Mouse (Mus musculus): ENCODE data around the gene Fam20b.

Fam20b gene

DNA sequence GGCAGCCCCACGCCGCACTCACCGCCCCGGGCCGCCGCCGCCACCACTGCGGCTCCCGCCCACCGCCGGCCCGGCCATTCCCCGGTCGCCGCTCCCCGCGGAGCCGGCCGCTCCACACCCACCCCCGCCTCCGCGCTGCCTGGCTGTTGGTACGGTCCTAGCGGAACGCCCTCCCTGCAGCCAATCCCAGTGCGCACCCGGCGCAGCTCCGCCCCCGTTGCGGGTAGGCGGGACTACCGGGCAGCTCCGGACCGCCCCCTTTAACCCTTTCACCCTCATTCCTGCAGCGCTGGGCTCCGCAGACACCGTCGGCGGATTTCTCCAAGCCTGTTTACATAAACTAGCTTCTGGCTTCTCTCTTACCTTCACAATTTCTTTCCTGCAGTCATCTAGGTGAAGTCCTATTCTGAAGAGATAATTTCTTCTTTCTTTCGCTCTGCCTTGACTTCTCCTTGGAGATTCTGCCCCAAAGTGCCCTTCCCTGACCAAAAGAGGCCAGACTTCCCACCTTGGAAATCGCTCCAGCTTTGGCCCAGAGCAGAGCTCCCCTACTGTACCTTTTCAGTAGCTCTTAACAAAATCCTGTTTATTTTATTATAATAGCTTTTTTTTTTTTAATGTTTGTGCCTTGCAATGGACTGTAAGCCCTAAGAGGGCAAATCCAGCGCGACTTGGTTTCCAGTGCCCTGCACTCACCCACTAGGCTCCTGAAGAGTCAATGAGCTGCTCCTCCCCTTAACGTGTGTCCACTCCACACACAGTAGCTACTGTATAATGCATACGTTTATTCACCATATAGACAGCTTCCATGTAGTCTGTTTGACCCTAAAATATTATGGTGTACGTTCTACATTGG is at the start of gene Fam20b:
Gene Fam20b, minus strand, starts transcription at position 137 of the 856 bp plus-strand sequence.
- DNase-seq (ENCODE audit: low spot score) = peak; percentile 95

DNA sequence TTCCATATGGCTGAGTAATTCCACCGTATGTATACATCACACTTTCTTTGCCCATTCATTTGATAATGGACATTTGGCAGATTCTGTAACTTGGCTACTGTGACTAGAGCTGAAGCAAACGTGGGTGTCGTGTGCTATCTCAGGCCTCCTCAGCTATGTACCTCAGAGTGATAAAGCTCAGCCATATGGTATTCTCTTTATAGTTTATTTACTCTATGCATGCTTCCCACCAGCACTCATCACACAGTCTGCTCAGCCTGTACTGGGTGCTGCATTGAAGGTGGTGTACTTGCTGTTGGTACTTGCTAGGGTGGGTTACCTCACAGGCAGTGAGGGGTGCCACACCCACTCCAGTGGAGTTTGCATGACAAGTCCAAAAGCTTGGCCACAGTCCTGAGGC is 46.4 kb upstream of the Fam20b start:
- DNase-seq (ENCODE audit: low spot score) = no peak

DNA sequence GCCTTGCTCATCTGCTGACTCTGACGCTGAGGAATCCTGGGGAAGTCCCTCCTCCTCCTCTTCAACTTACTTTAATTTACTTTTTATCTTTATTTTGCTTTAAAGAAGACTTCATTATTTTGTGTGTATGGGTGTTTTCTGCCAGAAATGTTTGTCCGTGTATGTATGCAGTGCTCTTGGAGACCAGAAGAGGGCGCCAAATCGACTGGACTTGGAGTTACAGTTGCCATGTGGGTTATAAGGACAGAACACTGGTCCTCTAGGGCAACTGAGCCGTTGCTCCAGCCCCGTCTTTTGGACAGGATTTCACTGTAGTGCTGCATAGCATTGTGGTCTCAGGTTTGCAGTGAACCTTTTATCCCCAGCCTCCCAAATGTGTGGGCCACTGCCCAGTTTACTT is 45.7 kb upstream of the Fam20b start:
- DNase-seq (ENCODE audit: low spot score) = no peak

DNA sequence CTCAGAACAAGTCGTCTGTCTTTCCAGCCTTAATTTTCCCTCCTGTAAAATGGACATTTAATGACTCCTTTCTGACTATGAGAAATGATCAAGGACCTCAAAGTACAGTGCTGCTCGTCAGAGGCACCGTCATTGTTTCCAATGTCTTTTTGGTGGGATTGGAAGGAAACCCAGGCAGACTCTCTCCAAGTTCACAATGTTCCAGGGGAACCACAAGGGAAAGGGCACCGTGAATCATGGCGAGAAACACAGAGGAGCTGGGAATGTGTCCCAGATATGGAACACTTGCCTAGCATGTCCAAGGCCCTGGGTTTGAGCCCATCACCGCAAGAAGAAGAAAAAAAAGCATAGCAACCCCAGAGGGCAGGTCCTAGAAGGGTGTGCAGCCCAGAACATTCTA is 44.4 kb upstream of the Fam20b start:
- DNase-seq (ENCODE audit: low spot score) = no peak

DNA sequence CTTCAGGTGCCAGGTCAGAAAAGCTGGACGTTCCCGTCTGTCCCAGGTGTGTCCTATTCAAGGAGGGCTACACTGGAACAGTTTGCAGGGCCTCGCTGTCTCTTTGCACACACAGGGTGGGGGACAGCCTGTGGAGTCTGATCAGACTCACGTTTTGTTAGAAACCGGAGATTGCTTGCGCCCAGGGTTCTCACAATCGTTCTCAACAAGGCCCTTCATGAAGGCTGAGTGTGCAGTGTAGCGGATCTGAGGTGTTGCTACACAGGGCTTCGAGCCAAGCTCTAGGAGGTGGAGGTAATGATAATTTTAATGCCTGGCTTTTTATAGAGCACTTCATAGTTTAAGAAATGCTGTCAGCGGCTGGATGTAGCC is 42.5 kb upstream of the Fam20b start:
- no peak for DNase-seq (ENCODE audit: low spot score)

DNA sequence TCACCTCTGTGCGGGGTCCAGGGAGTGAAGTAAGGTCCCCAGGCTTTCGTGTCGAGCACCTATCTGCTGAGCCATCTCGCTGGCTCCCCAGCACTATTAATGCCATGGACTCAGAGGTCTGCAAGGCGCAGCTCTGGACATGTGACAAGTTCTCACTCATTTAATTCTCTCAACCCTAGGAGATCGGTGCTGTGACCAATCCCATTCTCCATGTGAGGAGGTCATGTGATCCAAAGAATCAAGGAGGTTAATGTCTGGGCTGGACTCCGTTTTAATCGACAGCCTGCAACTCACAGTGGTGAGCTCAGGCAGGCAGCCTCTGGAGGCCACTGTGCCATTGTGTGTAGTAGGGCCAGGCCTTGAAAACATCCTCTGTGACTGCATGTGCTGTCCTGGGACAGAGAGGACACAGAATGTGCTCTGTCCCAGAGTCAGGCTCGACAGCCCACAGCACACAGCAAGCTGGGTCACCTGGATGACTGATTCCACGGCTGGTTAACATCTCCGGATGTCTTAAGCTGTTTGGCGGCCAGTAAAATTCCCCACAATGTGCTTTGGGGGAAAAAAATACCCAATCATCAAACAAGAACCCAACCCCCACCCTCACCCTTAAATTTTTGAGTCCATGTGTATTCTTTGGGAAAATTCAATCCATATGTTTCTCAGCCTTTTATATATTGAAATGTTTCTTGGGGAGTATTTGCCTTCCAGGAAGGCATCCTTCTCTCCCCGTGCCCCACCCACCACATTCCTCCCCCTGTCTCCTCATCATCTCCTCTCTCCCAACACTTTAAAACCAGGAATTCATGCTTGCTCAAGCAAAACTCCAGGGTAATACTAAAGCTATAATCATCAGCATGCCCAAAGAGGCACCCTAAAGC is 41.9 kb upstream of the Fam20b start:
- DNase-seq (ENCODE audit: low spot score) = no peak

DNA sequence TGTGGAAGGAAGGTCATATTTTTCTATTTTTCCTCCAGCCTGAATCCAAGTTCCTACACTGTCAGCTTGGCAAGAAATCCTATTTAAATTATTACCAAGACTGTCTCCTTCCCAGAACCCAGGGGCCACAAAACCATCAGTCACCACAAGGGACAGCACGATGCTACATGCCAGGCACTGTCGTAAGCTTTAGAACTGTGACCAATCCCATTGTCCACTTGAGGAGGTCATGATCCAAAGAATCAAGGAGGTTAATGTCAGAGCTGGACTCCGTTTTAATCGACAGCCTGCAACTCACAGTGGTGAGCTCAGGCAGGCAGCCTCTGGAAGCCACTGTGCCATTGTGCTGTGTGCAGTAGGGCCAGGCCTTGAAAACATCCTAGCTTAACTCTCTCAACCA is 39.4 kb upstream of the Fam20b start:
- DNase-seq (ENCODE audit: low spot score) = no peak

DNA sequence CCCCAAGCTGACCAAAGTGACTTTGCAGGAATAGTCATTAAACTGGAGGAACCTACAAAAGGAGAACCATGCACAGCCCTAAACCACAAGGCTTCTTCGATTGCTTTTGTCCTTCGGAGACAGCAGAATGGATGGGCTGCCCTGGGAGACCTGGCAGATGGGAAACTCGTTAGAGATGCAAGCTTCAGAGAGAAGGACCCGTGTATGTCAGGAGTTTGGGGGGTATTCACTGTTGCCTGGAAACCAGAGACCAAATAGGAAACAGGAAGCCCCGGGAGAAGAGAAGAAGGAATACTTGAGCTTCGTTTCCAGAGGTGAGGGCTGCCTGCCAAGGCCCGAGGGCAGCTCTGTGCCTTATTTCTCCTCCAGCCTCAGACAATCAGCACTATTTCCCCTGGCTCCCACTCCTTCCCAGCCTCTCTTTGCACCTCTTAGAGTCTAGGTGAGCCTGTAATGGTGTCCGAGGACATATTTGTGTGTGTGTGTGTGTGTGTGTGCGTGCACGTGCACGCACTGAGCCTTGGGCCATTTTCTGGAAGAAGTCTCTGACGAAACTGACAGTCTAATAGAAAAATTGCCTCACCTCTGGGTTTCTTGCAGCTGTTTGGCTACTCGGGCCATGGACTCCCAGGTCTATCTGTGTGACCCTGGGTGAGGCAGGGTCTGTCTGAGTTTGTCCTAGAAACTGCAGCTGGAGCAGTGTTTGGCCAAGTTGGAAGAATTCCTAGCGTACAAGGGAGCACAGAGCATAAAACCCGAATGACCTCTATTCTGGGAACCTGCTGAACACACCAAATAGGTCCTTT is 35.9 kb upstream of the Fam20b start:
- no peak for DNase-seq (ENCODE audit: low spot score)

DNA sequence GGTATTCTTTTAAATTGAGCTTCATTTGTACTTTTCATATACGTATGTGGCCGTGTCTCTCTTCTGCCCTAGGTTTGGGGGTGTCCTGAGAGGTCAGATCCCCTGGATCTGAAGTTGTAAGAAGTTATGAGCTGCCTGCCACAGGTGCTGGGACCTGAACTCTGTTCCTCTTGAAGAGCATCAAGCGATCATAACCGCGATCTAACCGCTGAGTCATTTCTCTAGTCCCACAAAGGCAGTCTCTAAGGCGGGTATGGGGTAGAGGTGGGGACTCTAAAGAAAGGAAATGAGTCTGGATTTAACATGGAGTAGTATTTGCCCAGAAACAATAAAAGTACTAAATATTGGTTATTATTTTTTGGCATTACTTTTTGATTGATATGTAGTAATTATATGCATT is 34.1 kb upstream of the Fam20b start:
- no peak for DNase-seq (ENCODE audit: low spot score)

DNA sequence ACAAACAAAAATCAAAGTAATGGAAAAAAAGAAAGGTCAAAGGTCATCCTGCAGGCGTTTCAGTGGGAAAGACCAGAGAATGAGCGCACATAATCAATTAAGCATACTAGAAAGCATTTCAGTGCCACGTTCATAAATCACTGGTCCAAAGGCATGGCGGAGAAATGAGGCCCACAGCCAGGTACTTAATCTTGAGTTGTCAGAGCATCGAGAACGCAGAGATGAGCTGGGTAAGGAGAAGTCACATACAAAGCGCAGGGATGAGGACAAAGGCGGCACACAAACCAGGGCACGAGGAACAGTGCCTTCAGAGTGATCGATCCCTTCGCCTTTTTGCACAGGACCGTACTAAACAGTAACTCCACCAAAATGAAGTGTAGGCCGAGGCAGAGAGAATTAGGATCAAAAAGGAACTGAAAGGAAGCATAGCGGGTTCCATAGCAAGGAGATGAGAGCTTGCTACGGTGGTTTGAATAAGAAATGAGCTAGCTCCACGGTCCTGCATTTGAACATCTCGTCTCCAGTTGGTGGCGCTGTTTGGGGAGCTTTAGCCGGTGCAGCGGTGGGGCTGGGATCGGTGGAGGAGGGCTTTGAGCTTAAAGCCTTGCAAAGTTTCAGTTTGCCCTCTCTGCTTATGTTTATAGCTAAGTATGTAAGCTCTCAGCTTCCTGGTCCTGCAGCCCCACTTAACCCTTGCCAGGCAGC is 33.3 kb upstream of the Fam20b start:
- peak; percentile 76 for DNase-seq (ENCODE audit: low spot score)

DNA sequence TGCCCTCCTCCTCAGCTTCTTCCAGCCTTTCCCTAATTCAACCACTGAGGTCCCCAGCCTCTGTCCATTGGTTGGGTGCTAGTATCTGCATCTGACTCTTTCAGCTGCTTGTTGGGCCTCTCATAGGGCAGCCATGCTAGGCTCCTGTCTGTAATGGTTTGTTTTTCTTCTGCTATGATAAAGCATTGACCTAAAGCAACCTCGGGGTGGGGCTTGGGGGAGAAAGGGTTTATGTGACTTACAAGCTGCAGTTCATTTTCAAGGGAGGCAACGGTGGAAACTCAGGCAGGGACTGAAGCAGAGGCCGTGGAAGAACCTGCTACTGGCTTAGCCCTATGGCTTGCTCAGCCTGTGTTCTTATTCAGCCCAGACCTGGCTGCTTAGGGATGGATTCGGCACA is 31.4 kb upstream of the Fam20b start:
- peak; percentile 36 for DNase-seq (ENCODE audit: low spot score)

DNA sequence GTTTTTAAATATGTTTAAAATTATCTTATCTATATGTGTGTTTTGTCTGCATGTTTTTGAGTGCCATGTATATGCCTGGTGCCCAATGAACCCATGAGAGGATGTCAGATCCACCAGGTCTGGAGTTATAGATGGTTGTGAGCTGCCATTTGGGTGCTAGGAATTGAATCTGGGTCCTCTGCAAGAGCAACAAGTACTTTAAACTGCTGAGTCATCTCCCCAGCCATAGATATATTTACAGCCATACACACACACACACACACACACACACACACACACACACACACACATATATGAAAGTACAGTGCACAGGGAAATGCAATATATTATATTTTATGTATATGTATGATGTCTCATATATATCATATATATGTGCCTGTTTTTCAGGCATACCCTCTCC is 30.2 kb upstream of the Fam20b start:
- DNase-seq (ENCODE audit: low spot score) = no peak

DNA sequence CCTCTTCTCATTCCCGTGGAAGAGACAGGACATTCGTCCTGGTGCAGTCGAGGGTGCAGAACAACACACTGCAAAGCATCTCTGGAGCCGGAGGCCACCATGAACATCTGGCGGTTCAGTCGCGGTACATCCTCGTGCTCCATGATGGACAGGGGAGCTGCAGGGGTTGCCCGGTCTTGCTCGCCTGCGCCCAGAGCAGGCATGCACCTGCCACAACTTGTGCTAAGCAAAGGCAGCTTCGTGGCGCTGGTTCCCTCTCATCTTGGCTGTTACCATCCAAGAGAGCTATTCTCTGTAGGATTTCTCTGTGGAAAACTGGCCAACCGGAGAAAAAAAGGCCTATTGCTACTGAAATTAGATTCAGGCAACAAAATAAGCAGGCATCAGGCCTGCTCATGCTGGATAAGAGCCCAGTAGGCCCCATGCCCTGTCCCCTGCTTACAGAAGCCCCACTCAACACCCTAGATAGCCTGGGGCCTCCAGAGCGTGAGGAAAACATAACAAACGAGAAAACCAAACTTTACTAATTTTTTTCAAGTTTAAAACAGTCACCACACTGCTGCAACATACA is 29.6 kb upstream of the Fam20b start:
- DNase-seq (ENCODE audit: low spot score) = no peak

DNA sequence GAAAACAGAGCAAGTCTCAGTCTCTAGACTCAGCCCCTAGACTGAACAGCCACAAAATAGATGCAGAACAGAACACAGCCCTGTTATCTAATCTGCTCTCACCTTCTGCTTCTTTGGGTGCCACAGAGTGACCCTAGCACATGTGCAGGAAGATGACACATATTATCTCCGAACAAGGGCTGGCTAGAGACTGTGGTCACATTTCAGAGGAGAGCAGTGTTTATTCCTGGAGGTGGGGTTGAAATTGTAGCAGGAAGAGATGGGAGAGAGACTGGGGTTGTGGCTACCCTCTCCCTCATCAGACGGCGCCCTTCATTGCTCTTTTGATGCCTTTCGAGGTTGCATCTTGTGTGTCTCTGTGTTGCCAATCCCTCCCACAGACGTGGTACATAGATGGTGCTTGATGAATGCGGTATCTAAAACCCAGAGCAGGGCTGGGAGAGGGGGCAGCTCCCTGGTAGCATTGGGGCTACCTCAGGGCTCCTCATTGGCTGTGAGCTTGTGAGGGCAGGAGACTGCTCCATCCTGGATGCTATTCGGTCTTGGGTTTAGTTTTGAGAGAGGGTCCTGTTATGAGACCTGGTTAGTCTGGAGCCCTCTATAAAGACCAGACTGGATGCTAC is 26.4 kb upstream of the Fam20b start:
- no peak for DNase-seq (ENCODE audit: low spot score)

DNA sequence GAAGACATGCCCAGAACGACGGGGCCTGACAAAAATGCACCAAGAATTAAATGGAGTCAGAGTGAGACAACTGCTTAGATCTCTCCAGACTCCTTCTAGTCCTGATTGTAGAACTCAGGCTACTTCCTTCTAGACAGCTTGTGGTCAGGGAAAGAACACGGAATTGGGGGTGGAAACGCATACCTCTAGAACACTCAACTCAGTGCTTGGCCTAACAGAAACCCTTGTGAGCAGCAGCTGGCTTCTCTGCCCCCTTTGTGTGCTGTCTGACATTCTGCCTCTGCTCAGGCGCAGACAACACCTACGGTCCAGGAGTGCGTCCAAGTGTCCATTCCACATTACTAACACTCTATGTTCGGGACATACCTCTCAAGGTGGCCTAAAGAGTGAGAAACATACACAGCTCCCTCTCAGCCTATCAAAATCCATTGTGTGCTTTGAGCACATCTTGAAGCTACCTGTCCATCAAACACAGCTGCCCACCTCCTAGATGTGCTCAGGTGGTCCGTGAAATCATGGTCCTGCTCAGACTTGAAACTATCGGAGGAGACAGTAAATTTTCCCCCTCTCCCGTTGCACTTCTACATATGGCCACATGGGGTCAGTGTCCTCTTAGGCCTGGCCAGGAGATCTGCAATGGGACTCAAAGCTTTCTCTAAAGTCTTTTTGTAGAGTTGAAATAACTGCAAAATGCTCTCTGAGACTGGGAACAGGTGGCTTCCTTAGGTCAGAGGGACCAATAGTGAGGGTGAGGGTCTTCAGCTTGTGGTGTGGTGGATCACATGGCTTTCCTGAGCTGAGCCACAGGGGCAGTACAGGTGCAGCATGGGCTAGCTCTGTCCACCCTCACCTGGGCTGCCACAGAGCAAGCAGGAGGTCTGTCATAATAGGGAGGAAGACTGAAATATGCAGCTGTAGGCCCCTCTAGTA is 22.9 kb upstream of the Fam20b start:
- DNase-seq (ENCODE audit: low spot score) = peak; percentile 38

DNA sequence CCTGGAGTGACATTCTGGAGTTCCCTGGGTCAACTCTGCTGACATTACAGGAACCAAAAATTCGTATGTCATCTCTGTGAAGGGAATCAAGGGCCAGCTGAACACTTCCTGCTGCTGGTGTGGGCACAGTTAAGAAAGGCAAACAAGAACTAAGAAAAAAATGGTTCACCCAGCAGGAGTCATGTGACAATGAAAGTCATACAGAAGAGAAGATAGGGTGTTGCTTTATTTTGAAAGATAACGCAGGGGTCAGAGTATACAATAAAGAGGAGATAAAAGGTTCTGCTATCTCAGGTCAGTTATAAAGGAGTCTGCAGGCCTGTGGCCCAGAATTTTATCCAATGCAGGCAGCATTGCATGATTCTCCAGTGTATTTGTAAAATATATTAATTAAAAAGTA is 16.9 kb upstream of the Fam20b start:
- no peak for DNase-seq (ENCODE audit: low spot score)

DNA sequence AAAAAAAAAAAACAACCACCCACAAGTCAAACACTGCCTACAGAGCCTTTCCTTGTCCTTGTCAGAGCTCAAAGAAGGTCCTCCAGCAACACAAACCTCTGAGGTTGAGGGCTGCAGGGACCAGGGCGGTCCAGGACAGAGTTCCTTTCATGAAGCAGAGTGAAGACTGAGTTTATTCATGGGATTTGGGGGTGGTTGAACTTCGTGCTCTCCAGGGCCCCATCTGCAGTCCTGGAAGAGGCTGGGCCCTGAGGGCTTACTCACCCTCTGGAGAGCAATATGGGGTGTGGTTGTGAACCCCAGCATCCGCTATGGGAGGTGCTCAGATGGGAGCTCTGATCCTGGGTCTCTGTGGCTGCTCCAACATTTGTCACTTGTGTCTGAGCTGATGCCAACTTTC is 15.1 kb upstream of the Fam20b start:
- DNase-seq (ENCODE audit: low spot score) = no peak

DNA sequence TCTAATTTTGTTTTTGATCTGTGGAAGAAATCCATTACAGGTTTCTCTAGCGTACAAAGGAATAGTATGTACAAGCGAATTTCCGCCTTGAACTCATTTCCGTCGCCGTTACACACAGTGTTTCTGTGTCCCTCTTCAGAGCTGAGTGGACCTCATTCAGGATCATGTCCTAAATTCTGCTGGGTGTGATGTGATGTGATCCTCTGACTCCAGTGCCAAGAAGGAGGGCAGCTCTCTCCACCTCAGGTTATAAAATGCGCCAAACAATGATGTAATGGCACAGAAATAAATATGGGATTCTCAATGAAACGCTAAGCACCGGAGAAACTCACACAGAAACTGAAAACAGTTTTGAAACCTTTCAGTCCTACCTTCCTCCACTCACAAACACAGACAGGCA is 14.7 kb upstream of the Fam20b start:
- DNase-seq (ENCODE audit: low spot score) = no peak

DNA sequence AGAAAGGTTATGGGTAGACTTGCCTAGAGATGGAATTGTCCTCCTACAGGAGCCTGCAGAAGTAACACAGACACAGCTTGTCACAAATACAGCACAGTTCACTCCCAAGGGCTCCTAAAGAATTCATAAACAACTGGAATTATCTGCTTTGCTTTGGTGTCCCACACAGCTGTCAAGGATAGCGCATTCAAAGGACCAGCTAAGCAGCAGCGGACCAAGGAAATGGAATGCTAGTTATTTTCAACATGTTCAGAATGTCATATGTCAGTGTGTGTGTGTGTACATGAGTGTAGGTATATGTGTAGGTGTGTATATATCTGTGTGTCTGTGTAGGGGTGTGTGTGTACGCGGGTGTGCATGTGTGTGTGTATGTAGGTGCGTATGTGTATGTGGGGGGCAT is 14.1 kb upstream of the Fam20b start:
- no peak for DNase-seq (ENCODE audit: low spot score)

DNA sequence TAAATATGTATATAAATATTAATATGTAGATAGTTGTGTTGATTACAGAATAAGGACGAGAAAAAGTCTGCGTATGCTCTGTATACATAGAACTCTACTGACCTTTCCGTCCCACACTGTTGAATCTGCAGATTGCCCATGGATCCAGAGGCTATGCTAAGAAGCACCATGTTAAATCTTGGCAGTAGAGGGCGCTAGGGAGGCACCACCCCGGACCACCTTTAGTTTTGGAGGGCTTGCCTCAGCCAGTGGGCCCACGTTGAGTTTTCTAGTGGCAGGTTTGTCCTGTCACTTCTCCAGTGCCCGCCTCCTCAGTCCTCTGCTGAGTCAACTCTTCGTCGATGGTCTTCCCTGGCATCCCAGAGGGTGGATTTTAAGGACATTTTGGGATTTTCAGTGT is 11.9 kb upstream of the Fam20b start:
- DNase-seq (ENCODE audit: low spot score) = no peak
